Mouse (Mus musculus): ENCODE data around the gene Whamm.

- TF ChIP-seq CHD2 (IDR thresholded peaks at IDR 0.05; ENCODE audit: low read depth, low read length), result no peak
- TF ChIP-seq HCFC1 (IDR thresholded peaks at IDR 0.05; ENCODE audit: borderline replicate concordance, insufficient read depth, low read length), result no peak
- TF ChIP-seq MAFK (IDR thresholded peaks at IDR 0.05; ENCODE audit: insufficient read depth, low read depth, low read length), result no peak
- TF ChIP-seq ZNF384 (IDR thresholded peaks at IDR 0.05; ENCODE audit: low read depth, low read length), result no peak
Measured at GRCm38 (mm10) chr7:81641101-81641500, 70.0 kb downstream of the Whamm start.

Measured in ES-E14 (cell line).